Mouse (Mus musculus) heart, embryonic 14.5 days (tissue): ENCODE measurements around the gene Pwwp2a. TPM values are rescaled to one million over a fixed set of nuclear protein-coding genes. Genes with fewer than 3 reads are reported as not detected.

Experiments
- ATAC-seq: fragments of 200-750 bp; cut with Nextera tagmentation; 2 replicates; pipeline ENCODE4 v1.8.0; 2017; ENCODE audit warnings: low read depth, moderate TSS enrichment; ENCODE audit not compliant: insufficient number of reproducible peaks, insufficient read depth, low FRiP score
- H3K27ac ChIP-seq, 2 experiments: fragments of 200-500 bp in 1 of 2; fragments of 300-500 bp in 1 of 2; sonication (generic) in 1 of 2; replicated peaks in 1 of 2; 2 replicates each; pipeline ENCODE4 v1.5.1; 2012 to 2014; ENCODE audit warnings: low read depth in 2 of 2, low read length in 2 of 2, control low read depth in 1 of 2, mild to moderate bottlenecking in 1 of 2, mixed read lengths in 1 of 2; ENCODE audit not compliant: control insufficient read depth in 1 of 2, insufficient read depth in 1 of 2
- H3K27me3 ChIP-seq: fragments of 300-500 bp; sonication (generic); 2 replicates; pipeline ENCODE4 v1.6.1; 2014; ENCODE audit warnings: mild to moderate bottlenecking, low read length, control low read depth; ENCODE audit not compliant: control insufficient read depth, insufficient read depth
- H3K36me3 ChIP-seq: fragments of 300-500 bp; sonication (generic); 2 replicates; pipeline ENCODE4 v1.6.1; 2014; ENCODE audit warnings: mild to moderate bottlenecking, control low read depth, low read length, mixed read lengths; ENCODE audit not compliant: control insufficient read depth, insufficient read depth
- H3K4me1 ChIP-seq, 2 experiments: fragments of 200-500 bp in 1 of 2; fragments of 300-500 bp in 1 of 2; sonication (generic) in 1 of 2; 2 replicates each; pipeline ENCODE4 v1.6.1; 2012 to 2014; ENCODE audit warnings: low read length in 2 of 2, control low read depth in 1 of 2, mixed read lengths in 1 of 2; ENCODE audit not compliant: control insufficient read depth in 2 of 2, insufficient read depth in 2 of 2
- H3K4me2 ChIP-seq: fragments of 300-500 bp; sonication (generic); 2 replicates; pipeline ENCODE4 v1.6.1; 2014; ENCODE audit warnings: mild to moderate bottlenecking, low read length
- H3K4me3 ChIP-seq, 2 experiments: fragments of 200-500 bp in 1 of 2; fragments of 300-500 bp in 1 of 2; sonication (generic) in 1 of 2; 2 replicates each; pipeline ENCODE4 v1.5.1; 2012 to 2014; ENCODE audit warnings: low read length in 2 of 2, mild to moderate bottlenecking in 2 of 2, control low read depth in 1 of 2, low read depth in 1 of 2, moderate library complexity in 1 of 2; ENCODE audit not compliant: control insufficient read depth in 1 of 2, insufficient read depth in 1 of 2
- H3K9ac ChIP-seq: fragments of 300-500 bp; sonication (generic); 2 replicates; pipeline ENCODE4 v1.6.1; 2014; ENCODE audit warnings: mild to moderate bottlenecking, low read length
- H3K9me3 ChIP-seq: fragments of 300-500 bp; sonication (generic); 2 replicates; pipeline ENCODE4 v1.6.1; 2016; ENCODE audit warnings: low read length, control low read depth; ENCODE audit not compliant: control insufficient read depth
- WGBS: fragments of 180-500 bp; shearing (Covaris S2); extraction: QIAGEN DNeasy Blood & Tissue Kit; methylation state at CpG from one replicate; pipeline ENCODE4 v1.1.7; 2014; 5-methylcytosine and 5-hydroxymethylcytosine counted together
- polyA plus RNA-seq: library from polyadenylated mRNA; unstranded; fragments of >200 nt; fragmentation: Nextera tagmentation; extraction: Ambion mirVana; gene quantifications from 2 replicates; pipeline ENCODE4 v1.2.1, GENCODE M21; 2014

The Pwwp2a gene
- polyA plus RNA-seq = 32.4 and 34.6 TPM in 2 replicates

- 1% methylated on average over 57 of the region's 87 CpGs for WGBS
- H3K27me3 ChIP-seq = no peaks in the 10 kb centered on the region
- peak within 1 kb of the TSS; percentile 88 to 95 for H3K27ac ChIP-seq
- H3K4me1 ChIP-seq = peaks cover 0 to 15% of the 10 kb centered on the region in 2 experiments; a peak in 2 of 4 replicates
- H3K4me2 ChIP-seq = peak within 1 kb of the TSS; percentile 82
- peak within 1 kb of the TSS; percentile 98 for H3K9ac ChIP-seq
- H3K4me3 ChIP-seq = peak within 1 kb of the TSS; percentile 73 to 90
- peaks cover 29% of the 10 kb centered on the region for H3K36me3 ChIP-seq
- ATAC-seq = peak; percentile 99
- H3K9me3 ChIP-seq = no peaks in the 10 kb centered on the region
Measured at GRCm38 (mm10) chr11:43681472-43682414, at the start of gene Pwwp2a. Pwwp2a (plus strand) TSS chr11:43681998.

- Histone ChIP-seq H3K27me3 (no peaks in the 10 kb centered on the region), H3K4me2 (no peak overlapping the region), H3K36me3 (no peaks in the 10 kb centered on the region), H3K4me1 (peaks cover 17 to 24% of the 10 kb centered on the region in 2 experiments), H3K27ac (peak overlapping the region; percentile 15 to 83; a peak in 2 of 4 replicates), H3K9ac (peak overlapping the region; percentile 5; the same call in 1 of the 2 replicates), H3K4me3 (no peak overlapping the region), H3K9me3 (no peaks in the 10 kb centered on the region)
- no peak for ATAC-seq
- 11% methylated on average over 4 of the region's 4 CpGs for WGBS
Measured at GRCm38 (mm10) chr11:43632566-43632965, 49.2 kb upstream of the Pwwp2a start.

GRCm38 (mm10) chr11:43633165-43633564 is 48.6 kb upstream of the Pwwp2a start:
- peak overlapping the region in 1 of 2 experiments; percentile 83; a peak in 2 of 4 replicates for H3K27ac ChIP-seq
- H3K4me2 ChIP-seq = no peak overlapping the region

GRCm38 (mm10) chr11:43633658-43634401 is 48.0 kb upstream of the Pwwp2a start:
- Histone ChIP-seq H3K4me3 (0 out of 4 replicates have a peak overlapping the region, but pooled peaks of 1 of the 2 experiments have one; percentile 10), H3K36me3 (no peaks in the 10 kb centered on the region), H3K27ac (peak overlapping the region; percentile 79 to 83), H3K27me3 (no peaks in the 10 kb centered on the region), H3K9ac (peak overlapping the region; percentile 53), H3K9me3 (no peaks in the 10 kb centered on the region), H3K4me2 (peak overlapping the region; percentile 51), H3K4me1 (peaks cover 12 to 20% of the 10 kb centered on the region in 2 experiments)
- 14% methylated on average over 17 of the region's 19 CpGs for WGBS
- ATAC-seq = peak; percentile 78; the same call in 1 of the 2 replicates

More at GRCm38 (mm10) chr11:43633165-43633564, 48.6 kb upstream of the Pwwp2a start:
- H3K27me3 ChIP-seq = no peaks in the 10 kb centered on the region
- H3K4me3 ChIP-seq = no peak overlapping the region
- H3K9me3 ChIP-seq = no peaks in the 10 kb centered on the region
- H3K9ac ChIP-seq = peak overlapping the region; percentile 53; the same call in 1 of the 2 replicates
- peaks cover 13 to 20% of the 10 kb centered on the region in 2 experiments for H3K4me1 ChIP-seq
- no peaks in the 10 kb centered on the region for H3K36me3 ChIP-seq
- WGBS = 64% methylated on average over 6 of the region's 6 CpGs
- ATAC-seq = no peak

- ATAC-seq = no peak
- Histone ChIP-seq H3K36me3 (no peaks in the 10 kb centered on the region), H3K27me3 (no peaks in the 10 kb centered on the region), H3K4me1 (peaks cover 12 to 20% of the 10 kb centered on the region in 2 experiments), H3K27ac (no peak overlapping the region), H3K4me2 (no peak overlapping the region), H3K9me3 (0 out of 2 replicates have a peak, but pooled peaks cover 5% of the 10 kb centered on the region), H3K4me3 (no peak overlapping the region), H3K9ac (no peak overlapping the region)
- 71% methylated on average over 4 of the region's 4 CpGs for WGBS
Measured at GRCm38 (mm10) chr11:43636761-43637160, 45.0 kb upstream of the Pwwp2a start.

- 93% methylated on average over 3 of the region's 3 CpGs for WGBS
- no peak for ATAC-seq
- no peaks in the 10 kb centered on the region for H3K27me3 ChIP-seq
- H3K9me3 ChIP-seq = 0 out of 2 replicates have a peak, but pooled peaks cover 5% of the 10 kb centered on the region
- no peak overlapping the region for H3K27ac ChIP-seq
- no peak overlapping the region for H3K4me2 ChIP-seq
- H3K36me3 ChIP-seq = no peaks in the 10 kb centered on the region
- H3K4me1 ChIP-seq = peaks cover 12 to 18% of the 10 kb centered on the region in 2 experiments
- no peak overlapping the region for H3K4me3 ChIP-seq
- H3K9ac ChIP-seq = no peak overlapping the region
Measured at GRCm38 (mm10) chr11:43638486-43638885, 43.3 kb upstream of the Pwwp2a start.

- H3K27ac ChIP-seq = peak overlapping the region; percentile 21 to 69; a peak in 2 of 4 replicates
- ATAC-seq = peak; percentile 64
- H3K27me3 ChIP-seq = no peaks in the 10 kb centered on the region
- no peaks in the 10 kb centered on the region for H3K36me3 ChIP-seq
- no peak overlapping the region for H3K9ac ChIP-seq
- 0 out of 2 replicates have a peak, but pooled peaks cover 5% of the 10 kb centered on the region for H3K9me3 ChIP-seq
- H3K4me1 ChIP-seq = peaks cover 12 to 16% of the 10 kb centered on the region in 2 experiments
- 10% methylated on average over 2 of the region's 2 CpGs for WGBS
- no peak overlapping the region for H3K4me2 ChIP-seq
- H3K4me3 ChIP-seq = no peak overlapping the region
Measured at GRCm38 (mm10) chr11:43643180-43643591, 38.6 kb upstream of the Pwwp2a start.
